Mouse (Mus musculus) left cerebral cortex, postnatal 4 days (tissue): ENCODE results near the gene Sez6l. TPM values are rescaled to one million over a fixed set of nuclear protein-coding genes. Genes with fewer than 3 reads are reported as not detected.
A peak's percentile ranks its signal among the peaks of the same experiment; 100 is the strongest.
"Not testable (repeated sequence)": the region's sequence is repeated elsewhere in the genome, so short reads cannot be mapped to it uniquely, and the experiment has no call there.

ENCODE experiments used
- DNase-seq: peaks from one replicate; pipeline ENCODE4 v3.0.0-alpha.2; 2022
- intact Hi-C: fragments of 180-260 bp; cut with DNase I; formaldehyde crosslinking; loops from one replicate; pipeline ENCODE4 v1.15.1; 2025
- total RNA-seq, 2 experiments: library from RNA; stranded (reverse); gene quantifications; 2 replicates each; pipeline ENCODE4 v1.2.3; 2021

Gene Sez6l
- total RNA-seq, 2 experiments from 2014 or later, result 130 to 156 TPM

DNA sequence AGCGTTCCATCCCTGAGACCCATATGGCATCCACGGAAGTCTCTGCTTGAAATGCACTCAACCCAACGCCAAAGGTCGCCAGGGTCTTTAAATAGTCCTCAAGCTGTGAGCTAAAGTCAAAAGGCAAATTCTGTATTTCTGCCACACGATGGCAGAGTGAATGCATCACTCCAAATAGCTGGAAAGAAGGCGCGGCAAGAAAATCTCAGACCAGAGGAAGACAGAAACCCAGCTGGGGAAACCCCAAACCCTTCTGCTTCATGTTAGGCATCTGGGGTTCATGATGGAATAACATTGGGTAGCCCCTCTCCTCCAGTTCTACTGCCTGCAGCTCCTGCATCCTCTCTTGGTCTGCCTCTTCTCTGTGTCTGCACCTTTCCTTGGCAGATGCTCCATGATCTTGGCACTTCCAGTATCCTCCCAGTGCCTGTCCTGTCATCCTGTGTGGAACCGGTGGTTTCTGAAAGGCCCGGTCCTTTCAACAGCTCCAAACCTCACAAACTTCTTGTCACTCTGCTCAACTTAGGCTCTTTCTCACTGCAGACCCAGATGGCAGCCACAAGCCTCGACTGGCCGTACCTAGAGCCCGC is 121.9 kb downstream of the Sez6l start:
- no peak for DNase-seq
- intact Hi-C loops, result no loop called here

DNA sequence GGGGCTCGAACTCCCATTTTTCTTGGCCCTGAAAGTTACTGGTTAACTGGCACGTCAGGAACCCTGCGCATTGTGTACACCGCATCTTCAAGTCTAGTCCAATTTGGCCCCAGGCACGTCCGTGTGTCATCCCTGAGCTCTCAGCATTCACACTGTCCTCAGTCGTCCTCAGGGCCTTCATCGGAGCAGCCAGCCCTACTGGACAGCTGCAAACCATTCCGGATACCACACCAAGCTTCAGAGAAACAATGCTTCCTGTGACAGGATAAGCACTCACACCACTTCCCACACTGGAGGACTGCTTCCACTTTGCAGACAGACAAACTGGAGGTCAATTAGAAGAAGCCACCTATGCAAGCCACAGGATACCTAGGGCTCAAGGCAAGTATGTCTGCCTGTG is 123.9 kb downstream of the Sez6l start:
- DNase-seq, result no peak
- intact Hi-C loops, result no loop called here

- intact Hi-C loops, result no loop called here
- DNase-seq, result no peak
Observed at GRCm38 (mm10) chr5:112448747-112449440, 128.1 kb downstream of the Sez6l start, which contains the start of gene Gm6588. Gene Gm6588 (plus strand): TSS chr5:112449426.

DNA sequence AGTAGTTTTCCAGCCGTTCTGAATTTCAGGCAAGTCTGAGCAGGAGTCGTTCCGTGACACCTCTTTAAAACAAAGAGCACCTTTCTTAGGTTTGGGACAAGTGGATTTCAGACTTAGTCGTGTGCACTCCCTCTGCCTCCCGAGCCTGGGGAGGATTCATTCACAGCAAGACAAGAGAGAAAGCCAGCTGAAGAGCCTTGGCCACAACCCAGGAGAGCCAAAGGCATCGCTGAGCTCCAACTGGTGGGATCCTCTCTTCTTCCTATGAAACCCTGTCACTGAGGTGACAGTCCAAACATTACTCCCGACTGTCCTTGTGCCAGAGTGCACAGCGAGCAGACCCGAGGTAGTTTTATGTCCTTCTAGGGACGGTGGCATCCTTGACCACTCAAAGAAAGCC is 138.4 kb downstream of the Sez6l start:
- intact Hi-C loops, result loop anchor here (10.0 kb wide), 1 partner anchor 426 kb away; no protein-coding TSS in a partner anchor
- peak; percentile 21 for DNase-seq

GRCm38 (mm10) chr5:112433004-112433403 is 144.0 kb downstream of the Sez6l start:
- intact Hi-C loops, result loop anchor here (5.0 to 10.0 kb wide), 2 partner anchors 432 to 624 kb away; no protein-coding TSS in a partner anchor

GRCm38 (mm10) chr5:112432033-112432432 is 145.0 kb downstream of the Sez6l start:
- no peak for DNase-seq
- intact Hi-C loops, result loop anchor here (5.0 to 10.0 kb wide), 2 partner anchors 433 to 625 kb away; no protein-coding TSS in a partner anchor

More at GRCm38 (mm10) chr5:112433004-112433403, 144.0 kb downstream of the Sez6l start:
- DNase-seq, result peak; percentile 83

GRCm38 (mm10) chr5:112431120-112431775 is 145.7 kb downstream of the Sez6l start:
- peak; percentile 5 for DNase-seq
- intact Hi-C loops, result loop anchor here (5.0 to 10.0 kb wide), 2 partner anchors 434 to 626 kb away; no protein-coding TSS in a partner anchor

DNA sequence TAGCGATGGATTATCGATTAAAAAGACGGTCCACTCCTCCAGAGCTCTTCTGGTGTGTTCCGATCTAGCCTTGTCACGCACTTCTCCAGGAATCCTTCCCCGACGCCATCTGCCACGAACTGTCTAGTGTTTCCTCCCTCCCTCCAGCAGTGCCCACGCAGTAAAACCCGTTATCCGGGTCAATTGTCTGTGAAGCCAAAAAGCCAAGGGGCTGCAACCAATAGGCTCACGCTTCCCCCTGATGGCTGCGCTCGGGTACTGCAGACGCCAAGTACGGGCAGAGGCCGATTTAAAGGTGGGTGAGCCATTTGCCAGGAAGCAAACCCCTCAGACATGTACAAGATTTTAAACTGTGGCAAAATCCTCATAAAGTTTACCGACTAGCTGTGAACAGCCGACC is 148.0 kb downstream of the Sez6l start:
- intact Hi-C loops, result loop anchor here (10.0 kb wide), 1 partner anchor 94 kb away; no protein-coding TSS in a partner anchor
- peak; percentile 87 for DNase-seq

GRCm38 (mm10) chr5:112427283-112427682 is 149.7 kb downstream of the Sez6l start:
- intact Hi-C loops, result loop anchor here (10.0 kb wide), 1 partner anchor 92 kb away; no protein-coding TSS in a partner anchor
- peak; percentile 89 for DNase-seq

DNA sequence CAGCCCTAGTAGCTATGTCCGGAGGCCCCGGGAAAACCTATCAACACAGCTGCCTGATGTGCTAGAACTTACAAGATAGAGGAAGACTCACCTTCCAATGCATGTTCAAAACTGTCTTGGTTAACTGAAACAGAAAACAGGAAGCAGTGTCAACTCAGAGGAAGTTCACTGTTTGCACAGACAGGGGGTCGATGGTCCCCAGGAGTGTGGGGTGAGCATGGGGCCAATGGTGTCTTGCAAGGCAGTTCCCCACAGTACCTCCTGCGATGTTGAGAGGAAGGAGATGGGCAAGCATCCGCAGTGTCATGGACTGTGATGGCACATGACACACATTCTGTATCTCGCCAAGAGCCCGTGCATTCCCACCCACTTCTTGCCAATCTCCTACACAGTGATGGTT is 150.3 kb downstream of the Sez6l start:
- DNase-seq, result peak; percentile 0
- intact Hi-C loops, result loop anchor here (10.0 kb wide), 1 partner anchor 92 kb away; no protein-coding TSS in a partner anchor

DNA sequence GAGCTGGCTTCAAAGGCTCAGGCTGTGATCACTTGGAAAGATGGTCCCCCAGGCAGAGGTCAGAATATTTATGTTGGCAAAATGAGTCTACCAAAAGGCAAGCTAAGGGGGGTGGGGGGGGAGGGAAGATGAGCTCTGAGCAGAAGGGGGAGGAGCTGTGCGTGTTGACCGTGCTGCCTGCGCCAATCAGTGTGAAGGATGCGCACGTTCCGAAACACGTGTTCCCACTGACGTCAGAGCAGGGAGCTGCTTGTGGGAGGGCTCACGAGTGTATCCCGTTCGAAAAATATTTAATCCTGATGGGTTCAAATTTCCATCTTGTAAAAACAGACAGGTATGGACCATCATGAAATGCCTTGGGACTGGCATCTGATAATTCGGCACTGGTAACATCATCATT is 157.4 kb downstream of the Sez6l start:
- DNase-seq, result peak; percentile 16
- intact Hi-C loops, result loop anchor here (10.0 kb wide), 1 partner anchor 185 kb away; no protein-coding TSS in a partner anchor

- intact Hi-C loops, result loop anchor here (10.0 kb wide), 1 partner anchor 183 kb away; no protein-coding TSS in a partner anchor
- DNase-seq, result peak; percentile 69
Observed at GRCm38 (mm10) chr5:112418023-112418422, 159.0 kb downstream of the Sez6l start.

DNA sequence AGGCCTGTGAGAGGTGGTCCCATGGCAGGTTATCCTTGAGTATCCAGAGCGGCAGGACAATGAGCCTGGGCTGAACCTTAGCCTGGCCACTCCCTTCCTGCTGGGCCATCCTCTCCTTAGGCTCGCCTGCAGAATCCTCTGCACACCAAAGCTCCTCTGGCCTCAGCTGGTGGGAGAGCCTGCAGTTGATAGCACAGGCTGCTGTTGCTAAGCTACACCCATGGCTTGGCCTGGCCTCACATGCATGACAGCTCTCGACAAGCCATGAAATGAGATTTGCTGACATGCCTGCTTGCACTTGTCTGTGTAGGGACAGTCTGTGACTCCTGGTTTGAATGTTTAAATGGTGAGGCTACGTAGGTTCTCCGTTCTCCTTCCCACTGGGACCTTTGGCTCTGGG is 160.3 kb downstream of the Sez6l start:
- intact Hi-C loops, result loop anchor here (10.0 kb wide), 1 partner anchor 182 kb away; no protein-coding TSS in a partner anchor
- peak; percentile 48 for DNase-seq

DNA sequence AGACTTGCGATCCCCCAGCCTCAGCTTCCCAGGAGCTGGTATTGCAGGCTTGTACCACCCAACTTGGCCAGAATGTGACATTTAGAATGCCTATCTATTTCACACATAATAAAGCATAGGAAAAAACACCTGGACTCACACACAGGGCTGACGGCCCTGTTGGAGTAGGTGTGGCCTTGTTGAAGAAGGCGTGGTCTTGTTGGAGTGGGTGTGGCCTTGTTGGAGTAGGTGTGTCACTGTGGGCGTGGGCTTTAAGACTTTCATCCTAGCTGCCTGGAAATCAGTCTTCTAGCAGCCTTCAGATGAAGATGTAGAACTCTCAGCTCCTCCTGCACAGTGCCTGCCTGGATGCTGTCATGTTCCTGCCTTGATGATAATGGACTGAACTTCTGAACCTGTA is 164.2 kb downstream of the Sez6l start:
- intact Hi-C loops, result loop anchor here (10.0 kb wide), 1 partner anchor 178 kb away; no protein-coding TSS in a partner anchor
- DNase-seq, result not testable (repeated sequence)

GRCm38 (mm10) chr5:112411514-112412335 is 165.3 kb downstream of the Sez6l start:
- no peak for DNase-seq
- intact Hi-C loops, result loop anchor here (10.0 kb wide), 1 partner anchor 177 kb away; no protein-coding TSS in a partner anchor

GRCm38 (mm10) chr5:112411072-112411471 is 165.9 kb downstream of the Sez6l start:
- DNase-seq, result no peak
- intact Hi-C loops, result loop anchor here (10.0 kb wide), 1 partner anchor 176 kb away; no protein-coding TSS in a partner anchor

DNA sequence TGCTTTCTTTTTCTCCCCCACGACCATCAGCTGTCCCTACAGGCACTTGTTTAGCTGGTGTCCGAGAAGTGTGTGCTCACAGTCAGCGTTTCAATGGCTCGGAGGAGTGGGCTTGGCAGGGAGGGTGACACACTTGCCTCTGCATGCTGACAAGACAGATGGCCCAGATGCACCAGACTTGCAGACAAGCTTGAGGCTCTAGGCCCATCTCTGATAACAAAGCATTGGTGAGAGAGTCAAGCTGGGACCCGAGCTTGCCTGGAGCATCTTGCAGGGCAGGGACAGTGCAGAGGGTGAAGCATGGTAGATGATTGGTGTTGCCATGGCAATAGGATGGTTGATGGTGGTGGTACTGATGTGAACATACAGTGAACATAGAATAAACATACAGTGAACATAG is 167.7 kb downstream of the Sez6l start:
- intact Hi-C loops, result no loop called here
- DNase-seq, result peak; percentile 55

- intact Hi-C loops, result no loop called here
- no peak for DNase-seq
Observed at GRCm38 (mm10) chr5:112406017-112406416, 171.0 kb downstream of the Sez6l start.

DNA sequence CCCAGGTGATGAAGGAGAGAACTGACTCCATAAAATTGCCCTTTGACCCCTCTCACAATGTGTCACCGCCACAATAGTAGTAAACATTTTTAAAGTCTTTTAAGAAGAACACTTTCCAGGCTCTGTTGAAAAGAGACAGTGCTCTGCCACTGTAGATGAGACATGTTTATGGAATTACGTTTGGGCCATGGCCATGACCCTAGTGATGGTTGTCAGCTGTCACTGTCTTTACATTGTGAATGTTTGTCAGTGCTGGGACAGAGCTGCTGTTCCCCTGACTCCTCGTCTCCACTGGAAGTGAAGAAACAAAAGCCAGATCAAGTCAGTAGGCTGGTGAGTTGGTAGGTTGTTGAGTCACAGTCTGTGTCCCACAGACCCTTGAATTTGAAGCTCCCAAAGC is 174.5 kb downstream of the Sez6l start:
- DNase-seq, result no peak
- intact Hi-C loops, result no loop called here

- peak; percentile 24 for DNase-seq
- intact Hi-C loops, result no loop called here
Observed at GRCm38 (mm10) chr5:112399284-112399683, 177.7 kb downstream of the Sez6l start.
